ENCODE assay signal across 9 mouse cellular contexts in genomic region chr3:96427761-96428462, GRCm38 (mm10). TPM values are rescaled to one million over a fixed set of nuclear protein-coding genes. Genes with fewer than 3 reads are reported as not detected.
DNase-seq lines count a peak whose midpoint lies in the region; ATAC-seq lines count a peak whose summit lies in the region.
"Had no signal": no experiment of that assay in that cellular context is flagged by ENCODE, and none has a peak within 500 bp of the region (broad histone marks: within the 10 kb centered on the region; RNA-seq: fewer than 3 reads in every experiment).

No protein-coding gene starts in this region.

- DNase-seq in frontal cortex, adult 2 months (ENCODE audit: extremely low spot score in 1 of 2, low spot score in 1 of 2): peak; percentile 4 to 75
- peak; percentile 79 for DNase-seq in 3134 (ENCODE audit: extremely low read depth, insufficient read length, low spot score)
- DNase-seq in adrenal gland, postnatal 10 days: peak; percentile 25
- peak; percentile 65 to 78 for DNase-seq in frontal cortex, postnatal 36 days (ENCODE audit: low spot score in 2 of 2)
- DNase-seq in left cerebral cortex, postnatal 14 days (ENCODE audit: low spot score in 2 of 2): peak; percentile 28 to 69
- DNase-seq in right cerebral cortex, postnatal 25 days: peak; percentile 27
- DNase-seq in testis, postnatal 10 days (ENCODE audit: low spot score): no peak

- no peak for ATAC-seq in frontal cortex, adult (ENCODE audit: low TSS enrichment)

- intact Hi-C loops in left cerebral cortex, postnatal 14 days (cut with DNase I): no loop called here

RNA-seq across cellular contexts. Expression of gene BC107364, which starts 24.2 kb away (rescaled TPM):
- polyA plus RNA-seq in frontal cortex, adult 2 months (2012; rRNA removed): not detected in 2 replicates
- not detected for total RNA-seq in adrenal gland, postnatal 10 days (2021)
- not detected for total RNA-seq in left cerebral cortex, postnatal 14 days (2021)
- total RNA-seq: neutrophil, adult 5-6 weeks had no signal
